Mouse (Mus musculus) cortical plate, adult 2 months (tissue): Measurements from ENCODE around the gene Msi2. TPM values are rescaled to one million over a fixed set of nuclear protein-coding genes. Genes with fewer than 3 reads are reported as not detected.

Experiments used
- H3K27ac ChIP-seq: fragments of 200-500 bp; 2 replicates; pipeline ENCODE4 v1.5.1; 2012; ENCODE audit warnings: low read length, control low read depth, inconsistent platforms; ENCODE audit not compliant: insufficient read depth
- H3K4me1 ChIP-seq: fragments of 200-500 bp; 2 replicates; pipeline ENCODE4 v1.6.1; 2011; ENCODE audit warnings: low read length; ENCODE audit not compliant: control insufficient read depth, insufficient read depth
- H3K4me3 ChIP-seq: fragments of 200-500 bp; 2 replicates; pipeline ENCODE4 v1.5.1; 2011; ENCODE audit warnings: mild to moderate bottlenecking, low read length, control low read depth; ENCODE audit not compliant: insufficient read depth
- CTCF ChIP-seq: fragments of 200-500 bp; IDR thresholded peaks from 2 replicates; pipeline ENCODE4 v1.5.1; 2011; ENCODE audit warnings: mild to moderate bottlenecking, control low read depth, low read length; ENCODE audit not compliant: insufficient read depth; ENCODE audit errors: extremely low read depth
- POLR2A ChIP-seq: fragments of 200-500 bp; IDR thresholded peaks from 2 replicates; pipeline ENCODE4 v1.6.1; 2011; ENCODE audit warnings: mild to moderate bottlenecking, low read length, control low read depth; ENCODE audit not compliant: insufficient read depth; ENCODE audit errors: extremely low read depth
- polyA plus RNA-seq: library from polyadenylated mRNA; depleted of rRNA; stranded (reverse); fragments of >200 nt; gene quantifications from 2 replicates; pipeline ENCODE4 v1.2.3, GENCODE M21; 2012

Msi2 gene
- polyA plus RNA-seq, 1 experiment: 57.5 TPM

DNA sequence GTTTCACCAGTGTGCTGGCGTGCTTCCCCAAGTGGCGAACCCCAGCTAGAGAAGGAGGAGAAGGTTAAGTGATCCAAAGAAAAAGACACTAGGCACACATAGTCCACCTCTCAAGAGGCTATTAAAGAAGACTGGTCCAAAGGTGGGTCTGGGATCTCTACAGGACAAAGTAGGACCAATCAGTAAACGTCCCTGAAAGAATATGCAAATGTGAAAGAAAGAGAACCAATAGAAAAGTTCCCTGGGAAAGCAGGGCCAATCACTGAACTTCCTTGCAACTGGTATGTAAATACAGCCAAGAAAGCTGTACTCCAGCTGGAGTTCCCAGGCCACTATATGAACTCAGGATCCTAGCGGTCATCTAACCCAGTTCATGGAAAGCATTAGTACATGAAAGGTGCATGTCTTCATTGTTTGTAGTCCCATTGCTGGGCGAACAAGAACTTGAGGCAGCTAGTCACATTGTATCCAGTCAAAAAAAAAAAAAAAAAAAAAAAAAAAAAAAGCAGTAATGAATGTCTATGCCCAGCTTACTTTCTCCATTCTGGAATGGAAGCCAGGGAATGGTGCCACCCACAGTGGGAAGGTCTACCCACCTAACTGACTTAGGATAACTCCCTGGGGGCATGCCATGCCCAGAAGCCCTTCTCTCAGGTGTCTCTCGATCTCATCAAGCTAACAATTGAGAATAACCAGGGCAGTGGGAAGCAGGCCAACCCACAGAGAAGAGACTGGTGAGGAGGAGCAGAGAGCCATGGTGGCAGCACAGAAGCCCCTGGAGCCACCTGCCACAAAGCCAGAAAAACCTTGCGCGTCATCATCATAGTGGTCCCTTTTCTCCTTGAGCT lies 87.0 kb downstream of the Msi2 start:
- TF ChIP-seq POLR2A (no peak), CTCF (no peak)
- no peaks in the 10 kb centered on the region; the same call in 1 of the 2 replicates for H3K4me1 ChIP-seq
- H3K4me3 ChIP-seq: no peak overlapping the region
- H3K27ac ChIP-seq: no peak overlapping the region

GRCm38 (mm10) chr11:88629619-88630018 lies 88.7 kb downstream of the Msi2 start:
- peak overlapping the region; percentile 70 for H3K27ac ChIP-seq
- TF ChIP-seq POLR2A (no peak), CTCF (no peak)
- H3K4me3 ChIP-seq: no peak overlapping the region
- H3K4me1 ChIP-seq: no peaks in the 10 kb centered on the region; the same call in 1 of the 2 replicates

DNA sequence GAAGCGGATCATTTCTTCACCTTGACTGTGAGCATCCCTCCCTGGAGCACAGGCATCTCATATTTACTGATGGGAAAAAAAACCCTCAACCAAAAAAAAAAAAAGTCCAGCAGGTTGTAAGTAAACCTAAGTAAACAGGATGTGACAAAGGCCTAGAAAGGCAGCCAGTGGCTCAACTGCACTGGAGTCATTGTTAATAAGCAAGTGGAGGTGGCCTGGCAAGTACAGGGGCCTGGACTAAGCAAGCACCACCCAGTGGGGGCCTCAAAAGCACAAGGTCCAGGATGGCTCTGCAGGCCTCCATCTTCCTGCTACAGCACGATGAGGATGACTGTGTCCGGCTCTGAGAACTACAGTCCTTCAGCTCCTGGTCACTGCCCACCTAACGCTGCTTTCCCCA lies 89.1 kb downstream of the Msi2 start:
- H3K27ac ChIP-seq: peak overlapping the region; percentile 70
- TF ChIP-seq CTCF (no peak), POLR2A (no peak)
- no peak overlapping the region for H3K4me3 ChIP-seq

DNA sequence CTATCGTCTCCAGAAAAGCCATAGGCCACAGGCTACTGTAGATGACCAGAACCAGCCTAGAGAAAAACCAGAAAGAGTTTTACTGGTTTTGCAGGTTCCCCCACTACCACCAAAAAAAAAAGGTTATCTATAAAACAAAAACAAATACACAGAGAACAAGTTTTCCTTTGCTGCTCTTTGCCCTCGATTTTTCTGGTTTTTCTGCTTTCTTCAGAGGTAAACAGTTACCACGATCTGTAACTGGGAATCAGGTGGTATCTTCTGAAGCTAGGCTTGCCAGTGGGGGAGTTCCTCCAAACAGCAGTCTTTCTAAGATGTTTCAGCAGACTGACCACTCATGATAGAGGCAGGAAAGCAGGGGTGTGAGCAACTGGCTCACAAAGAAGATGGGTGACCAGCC lies 89.6 kb downstream of the Msi2 start:
- Histone ChIP-seq H3K4me1 (no peaks in the 10 kb centered on the region; the same call in 1 of the 2 replicates), H3K27ac (0 out of 2 replicates have a peak overlapping the region, but pooled peaks have one; percentile 45), H3K4me3 (no peak overlapping the region)
- no peak for TF ChIP-seq CTCF
- no peak for TF ChIP-seq POLR2A

More for the DNA sequence above, 89.1 kb downstream of the Msi2 start:
- H3K4me1 ChIP-seq: no peaks in the 10 kb centered on the region; the same call in 1 of the 2 replicates

DNA sequence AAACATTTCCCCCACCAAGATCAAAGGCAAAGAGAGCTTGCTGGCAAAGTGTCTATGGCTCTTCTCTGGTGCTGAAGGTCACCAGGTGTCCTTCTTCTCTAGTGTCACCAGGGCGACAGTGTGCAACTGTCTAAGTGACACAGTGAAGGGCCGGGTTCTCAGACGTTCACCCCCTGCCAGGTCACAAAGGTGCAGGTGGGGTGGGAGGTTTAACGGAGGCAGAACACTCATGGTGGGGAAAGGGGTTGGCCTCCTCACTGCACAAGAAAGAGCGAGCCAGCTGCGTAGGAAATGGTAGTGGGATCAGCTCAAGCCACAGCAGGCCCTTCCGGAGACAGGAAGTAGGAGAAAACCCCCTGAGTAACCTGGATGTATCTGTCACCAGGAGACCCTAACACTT lies 91.0 kb downstream of the Msi2 start:
- H3K4me1 ChIP-seq: no peaks in the 10 kb centered on the region; the same call in 1 of the 2 replicates
- no peak overlapping the region; the same call in 1 of the 2 replicates for H3K27ac ChIP-seq
- no peak overlapping the region for H3K4me3 ChIP-seq
- no peak for TF ChIP-seq POLR2A
- TF ChIP-seq CTCF: no peak

DNA sequence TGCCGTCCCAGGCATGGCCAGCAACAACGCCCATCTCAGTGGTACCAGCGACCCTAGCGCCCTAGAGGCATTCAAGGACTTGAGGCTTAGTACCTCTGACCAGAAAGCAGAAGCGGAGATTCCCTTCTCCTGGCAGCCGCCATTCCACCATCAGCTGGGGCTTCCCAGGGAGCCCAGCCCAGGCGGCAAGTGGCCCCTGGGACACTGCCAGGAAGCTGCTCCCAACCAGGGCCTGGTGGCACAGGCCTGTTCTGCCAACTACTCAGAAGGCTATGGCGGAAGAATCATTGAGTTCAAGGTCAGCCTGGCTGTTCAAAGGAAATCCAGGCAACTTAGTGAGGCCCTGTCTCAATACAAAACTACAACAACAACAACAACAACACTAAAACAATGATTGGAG lies 91.7 kb downstream of the Msi2 start:
- no peak overlapping the region for H3K4me3 ChIP-seq
- no peak for TF ChIP-seq CTCF
- H3K4me1 ChIP-seq: 0 out of 2 replicates have a peak, but pooled peaks cover under 1% of the 10 kb centered on the region
- no peak overlapping the region for H3K27ac ChIP-seq

GRCm38 (mm10) chr11:88626061-88626460 lies 92.3 kb downstream of the Msi2 start:
- TF ChIP-seq POLR2A (no peak), CTCF (no peak)
- H3K27ac ChIP-seq: no peak overlapping the region
- H3K4me3 ChIP-seq: no peak overlapping the region
- H3K4me1 ChIP-seq: peaks cover 2% of the 10 kb centered on the region; the same call in 1 of the 2 replicates

DNA sequence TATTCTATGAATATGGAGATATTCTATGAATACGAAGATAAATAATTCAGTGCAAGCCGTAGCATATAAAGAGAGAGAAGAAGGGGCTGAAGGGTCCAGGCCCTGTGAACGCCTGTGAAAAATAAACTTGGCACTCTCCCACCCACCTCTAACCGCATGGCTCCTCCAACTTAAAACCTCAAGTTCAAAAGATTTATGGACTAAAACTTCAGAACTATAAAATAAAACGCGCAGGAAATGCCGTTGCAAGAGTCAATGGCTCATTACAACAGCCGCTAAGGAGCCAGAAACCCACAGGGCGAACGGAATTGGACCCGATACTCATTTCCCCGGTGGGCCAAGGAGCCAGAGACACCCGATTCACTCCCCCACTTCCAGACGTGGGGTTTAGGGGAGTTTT lies 93.2 kb downstream of the Msi2 start:
- no peak for TF ChIP-seq POLR2A
- no peak for TF ChIP-seq CTCF
- H3K4me1 ChIP-seq: peaks cover 5% of the 10 kb centered on the region
- H3K27ac ChIP-seq: no peak overlapping the region
- H3K4me3 ChIP-seq: no peak overlapping the region

GRCm38 (mm10) chr11:88624627-88625026 lies 93.7 kb downstream of the Msi2 start:
- no peak overlapping the region for H3K4me3 ChIP-seq

GRCm38 (mm10) chr11:88623671-88624070 lies 94.6 kb downstream of the Msi2 start:
- Histone ChIP-seq H3K4me3 (no peak overlapping the region), H3K27ac (no peak overlapping the region), H3K4me1 (peaks cover 10% of the 10 kb centered on the region)
- TF ChIP-seq POLR2A (no peak), CTCF (no peak)

More at GRCm38 (mm10) chr11:88624627-88625026, 93.7 kb downstream of the Msi2 start:
- H3K4me1 ChIP-seq: peaks cover 5% of the 10 kb centered on the region
- no peak overlapping the region for H3K27ac ChIP-seq
- no peak for TF ChIP-seq POLR2A
